Mouse (Mus musculus): ENCODE results near the gene Slc25a36.

Slc25a36 gene

DNA sequence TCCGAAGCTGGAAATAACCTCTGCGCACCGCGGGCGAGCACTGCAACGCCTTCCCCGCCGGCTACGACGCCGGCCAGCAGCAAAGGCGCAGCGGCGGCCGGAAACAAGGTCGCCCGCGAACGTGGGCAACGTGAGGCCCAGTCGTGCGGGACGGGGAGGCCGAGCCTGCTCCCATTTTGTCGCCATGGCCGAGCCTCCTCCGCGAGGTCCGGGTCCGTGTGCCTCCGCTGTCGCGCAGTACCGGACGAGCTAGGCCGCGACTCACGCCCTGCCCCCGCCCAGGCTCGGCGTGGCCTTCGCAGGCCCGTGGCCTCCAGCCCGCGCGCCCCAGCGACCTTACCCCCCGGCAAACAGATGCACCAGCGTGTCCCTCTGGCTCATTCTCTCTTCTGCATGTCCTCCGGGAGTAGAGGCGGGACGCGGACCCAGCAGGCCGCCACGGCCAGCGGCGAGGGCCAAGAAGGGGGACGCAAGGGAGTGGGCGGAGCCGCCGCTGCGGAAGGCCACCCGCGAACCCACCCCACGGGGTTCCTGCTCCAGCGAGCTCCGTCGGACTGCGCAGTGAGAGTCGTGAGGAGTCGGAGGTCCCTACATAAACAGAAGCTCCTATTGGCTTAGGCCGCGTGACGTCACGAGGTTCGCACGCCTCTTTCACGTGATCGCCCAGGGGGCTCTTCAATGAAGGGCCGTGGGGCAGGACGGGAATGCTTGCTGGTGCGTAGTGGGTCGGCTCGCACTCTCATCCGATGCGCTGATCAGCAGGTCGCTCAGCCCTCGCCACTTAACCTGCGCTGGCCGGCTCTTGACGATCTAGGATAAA lies at the start of gene Slc25a36:
TSS of gene Slc25a36 (minus strand) at position 587 of the 820 bp plus-strand sequence.
- WGBS: under 1% methylated on average over 91 of the region's 91 CpGs

GRCm38 (mm10) chr9:97158412-97158811 lies 47.5 kb upstream of the Slc25a36 start:
- WGBS: 53% methylated on average over 3 of the region's 3 CpGs

DNA sequence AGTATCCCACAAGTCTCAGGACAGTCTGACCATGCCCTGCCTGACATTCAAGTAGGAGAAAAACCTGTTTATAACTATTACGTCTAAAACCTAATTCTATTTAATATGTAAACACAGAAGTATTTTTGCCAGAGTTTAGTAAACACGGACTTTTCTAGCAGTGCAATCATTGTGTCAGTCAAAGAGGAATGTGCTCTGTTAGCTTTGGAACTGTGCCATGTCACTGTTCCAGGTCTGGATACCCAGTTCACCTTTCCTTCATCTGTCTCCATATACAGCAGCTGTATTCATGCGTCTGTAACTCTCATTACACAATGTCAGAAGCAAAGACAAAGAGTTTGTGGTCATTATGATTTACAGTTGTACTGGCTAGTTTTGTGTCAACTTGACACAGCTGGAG lies 45.0 kb upstream of the Slc25a36 start:
- WGBS: 68% methylated on average over 3 of the region's 3 CpGs

GRCm38 (mm10) chr9:97154956-97155355 lies 44.0 kb upstream of the Slc25a36 start:
- 90% methylated on average over 4 of the region's 4 CpGs for WGBS

DNA sequence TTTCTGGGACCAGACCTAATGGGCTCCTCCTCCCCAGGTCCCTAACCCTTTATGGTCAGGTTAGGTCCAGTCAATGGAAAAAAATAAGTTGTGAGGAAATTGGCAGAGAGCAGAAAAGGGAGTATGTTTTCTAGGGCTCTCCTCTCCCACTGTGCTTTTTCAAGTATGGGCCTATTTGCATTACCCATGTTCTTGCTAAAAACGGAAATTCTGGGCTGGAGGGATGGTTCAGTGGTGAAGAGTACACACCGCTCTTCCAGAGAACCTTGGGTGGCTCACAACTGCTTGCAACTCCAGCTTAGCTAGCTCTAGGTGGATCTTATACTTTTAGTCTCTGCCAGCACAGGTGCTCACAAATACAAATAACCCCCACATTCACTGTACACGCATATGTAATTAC lies 42.0 kb upstream of the Slc25a36 start:
- WGBS: 70% methylated on average over 3 of the region's 3 CpGs

DNA sequence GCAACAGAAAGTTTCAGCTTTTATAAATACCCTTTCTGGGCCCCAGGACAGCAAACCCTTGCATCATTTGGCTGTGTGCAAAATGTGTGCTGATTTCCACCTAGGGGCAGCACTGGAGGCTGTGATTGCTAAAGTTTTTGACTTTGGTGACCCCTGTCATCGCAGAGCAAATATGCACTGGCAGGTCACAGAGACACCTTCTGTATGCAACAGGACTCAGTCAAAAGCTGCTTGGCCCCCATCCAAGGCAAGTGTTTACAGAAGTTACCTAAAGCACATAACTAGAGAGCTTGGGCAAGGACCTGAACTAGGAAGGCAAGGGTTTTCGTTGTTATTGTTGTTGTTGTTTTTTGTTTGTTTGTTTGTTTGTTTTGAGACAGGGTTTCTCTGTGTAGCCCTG lies 36.3 kb upstream of the Slc25a36 start:
- WGBS: 86% methylated on average over 2 of the region's 2 CpGs

DNA sequence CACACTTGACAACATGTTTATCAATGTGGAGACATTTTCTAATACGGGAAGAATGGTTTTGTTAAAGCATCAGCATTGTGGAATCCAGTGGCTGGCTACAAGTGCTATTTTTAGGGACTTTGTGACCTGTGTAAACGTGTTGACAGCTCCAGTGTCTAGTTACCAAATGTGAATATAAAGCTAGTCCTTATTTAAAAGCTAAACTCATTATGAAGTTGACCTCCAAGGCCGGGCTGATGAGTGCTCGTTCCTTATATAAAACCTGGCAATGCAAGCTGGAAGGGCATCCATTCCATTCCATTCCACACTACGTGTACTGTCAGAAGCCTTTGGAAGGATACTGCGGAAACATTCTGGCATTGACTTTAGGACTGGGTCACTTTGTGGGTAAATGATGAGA lies 34.4 kb upstream of the Slc25a36 start:
- whole genome bisulfite sequencing: 81% methylated on average over 6 of the region's 6 CpGs

DNA sequence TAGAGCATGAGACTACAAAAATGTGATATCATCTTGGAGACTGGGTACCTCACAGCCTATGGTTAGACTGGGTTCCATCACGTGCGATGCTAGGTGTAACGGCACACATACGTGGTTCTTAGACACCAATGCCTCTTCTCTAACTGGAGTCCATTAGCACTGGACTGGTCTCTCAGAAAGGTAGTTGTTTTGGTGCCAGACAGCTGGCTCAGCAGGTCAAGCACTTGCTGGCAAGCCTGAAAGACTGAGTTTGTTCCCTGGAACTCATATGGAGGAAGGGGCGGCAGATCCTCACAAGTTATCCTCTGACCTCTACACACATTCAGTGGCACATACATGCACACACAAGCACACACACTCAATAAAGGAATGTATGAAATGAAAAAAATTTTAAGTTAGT lies 32.5 kb upstream of the Slc25a36 start:
- WGBS: 88% methylated on average over 5 of the region's 5 CpGs

- 63% methylated on average over 1 of the region's 1 CpGs for WGBS
These were observed 31.6 kb upstream of the Slc25a36 start for GRCm38 (mm10) chr9:97142558-97142957.

- 76% methylated on average over 2 of the region's 2 CpGs for WGBS
These were observed 30.8 kb upstream of the Slc25a36 start for GRCm38 (mm10) chr9:97141723-97142122.

GRCm38 (mm10) chr9:97140145-97140932 lies 29.4 kb upstream of the Slc25a36 start:
- WGBS: 59% methylated on average over 10 of the region's 10 CpGs

DNA sequence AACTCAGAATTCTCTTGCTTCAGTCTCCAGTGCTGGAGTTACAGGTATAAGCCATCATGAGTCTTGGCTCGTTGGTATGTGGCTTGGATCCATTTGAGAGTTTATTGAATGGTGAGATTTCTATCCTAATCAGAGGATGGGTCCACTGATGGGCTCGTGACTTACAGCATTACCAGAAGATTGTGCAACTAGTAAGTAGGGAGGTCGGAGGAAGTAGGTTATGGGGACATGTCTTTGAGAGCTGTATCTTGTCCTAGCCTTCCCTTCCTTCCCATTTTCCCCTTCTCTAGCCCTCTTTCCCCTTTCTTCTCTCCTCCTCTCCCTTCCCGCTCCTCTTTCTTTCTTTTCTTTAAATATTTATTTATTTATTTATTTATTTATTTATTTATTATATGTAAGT lies 26.7 kb upstream of the Slc25a36 start:
- 91% methylated on average over 4 of the region's 4 CpGs for WGBS

- WGBS: 79% methylated on average over 4 of the region's 4 CpGs
These were observed 26.2 kb upstream of the Slc25a36 start for GRCm38 (mm10) chr9:97137116-97137515.

DNA sequence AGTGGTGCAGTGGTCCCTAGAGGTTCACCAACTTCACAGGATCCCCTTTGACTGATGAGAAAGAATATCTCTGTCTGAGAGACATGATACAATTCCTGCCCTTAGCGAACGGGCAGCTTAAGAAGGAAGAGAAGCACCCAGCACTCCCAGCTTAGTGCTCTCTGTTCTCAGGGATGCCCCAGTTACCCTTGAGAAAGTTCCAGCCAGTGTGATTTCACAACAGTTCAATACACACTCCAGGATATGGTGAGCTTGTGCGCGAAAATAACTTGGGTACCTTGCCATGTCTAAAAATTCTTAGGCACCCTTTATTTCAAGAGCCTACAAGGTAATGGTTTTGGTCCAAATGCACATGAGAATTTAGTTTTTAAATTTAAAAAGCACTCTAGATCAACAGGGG lies 24.9 kb upstream of the Slc25a36 start:
- WGBS: 69% methylated on average over 4 of the region's 4 CpGs

DNA sequence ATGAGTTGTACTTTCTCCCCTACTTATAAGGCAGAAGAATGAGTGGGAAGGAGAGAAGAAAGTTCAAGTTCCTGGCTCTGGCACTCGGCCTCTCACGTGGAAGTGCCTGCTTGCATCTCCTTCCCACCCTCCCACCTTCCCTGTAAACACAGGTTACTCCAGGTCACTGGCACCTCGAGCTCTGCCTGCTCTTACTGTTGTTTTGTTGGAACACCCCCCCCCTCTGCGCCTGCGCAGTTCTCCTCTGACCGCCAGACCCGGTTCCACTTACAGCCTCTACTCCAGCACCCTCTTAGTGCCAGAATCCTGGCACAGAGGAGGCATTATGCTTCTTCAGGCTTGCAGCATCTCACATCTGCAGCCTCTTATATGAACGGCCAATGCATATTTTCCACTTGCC lies 22.2 kb upstream of the Slc25a36 start:
- WGBS: 58% methylated on average over 8 of the region's 8 CpGs

- 89% methylated on average over 5 of the region's 5 CpGs for WGBS
These were observed 19.0 kb upstream of the Slc25a36 start for GRCm38 (mm10) chr9:97130001-97130400.

- 73% methylated on average over 23 of the region's 23 CpGs for WGBS
These were observed 13.2 kb upstream of the Slc25a36 start for GRCm38 (mm10) chr9:97123934-97124692.

GRCm38 (mm10) chr9:97121432-97121831 lies 10.5 kb upstream of the Slc25a36 start:
- 93% methylated on average over 2 of the region's 2 CpGs for WGBS

DNA sequence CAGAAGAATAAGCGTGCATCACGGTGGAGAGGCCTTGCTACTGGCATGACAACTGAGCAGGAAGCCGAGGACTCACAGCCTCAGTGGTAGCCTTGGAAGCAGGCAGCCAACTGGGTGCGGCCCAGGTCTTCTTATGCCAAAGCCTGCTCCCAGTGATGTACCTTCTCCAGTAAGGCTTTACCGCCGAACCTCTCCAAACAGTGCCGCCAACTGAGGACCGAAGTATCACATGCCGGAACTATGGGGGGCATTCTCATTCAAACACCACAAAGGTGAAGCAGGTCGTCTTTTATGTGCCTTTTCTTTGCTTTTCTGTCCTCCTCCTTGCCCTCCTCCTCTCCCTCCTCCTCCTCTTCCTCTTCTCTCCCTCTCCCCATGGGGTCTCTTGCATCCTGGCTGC lies 3.3 kb upstream of the Slc25a36 start:
- 91% methylated on average over 10 of the region's 10 CpGs for WGBS

GRCm38 (mm10) chr9:97113555-97113929 lies 2.6 kb upstream of the Slc25a36 start:
- 59% methylated on average over 5 of the region's 5 CpGs for WGBS

DNA sequence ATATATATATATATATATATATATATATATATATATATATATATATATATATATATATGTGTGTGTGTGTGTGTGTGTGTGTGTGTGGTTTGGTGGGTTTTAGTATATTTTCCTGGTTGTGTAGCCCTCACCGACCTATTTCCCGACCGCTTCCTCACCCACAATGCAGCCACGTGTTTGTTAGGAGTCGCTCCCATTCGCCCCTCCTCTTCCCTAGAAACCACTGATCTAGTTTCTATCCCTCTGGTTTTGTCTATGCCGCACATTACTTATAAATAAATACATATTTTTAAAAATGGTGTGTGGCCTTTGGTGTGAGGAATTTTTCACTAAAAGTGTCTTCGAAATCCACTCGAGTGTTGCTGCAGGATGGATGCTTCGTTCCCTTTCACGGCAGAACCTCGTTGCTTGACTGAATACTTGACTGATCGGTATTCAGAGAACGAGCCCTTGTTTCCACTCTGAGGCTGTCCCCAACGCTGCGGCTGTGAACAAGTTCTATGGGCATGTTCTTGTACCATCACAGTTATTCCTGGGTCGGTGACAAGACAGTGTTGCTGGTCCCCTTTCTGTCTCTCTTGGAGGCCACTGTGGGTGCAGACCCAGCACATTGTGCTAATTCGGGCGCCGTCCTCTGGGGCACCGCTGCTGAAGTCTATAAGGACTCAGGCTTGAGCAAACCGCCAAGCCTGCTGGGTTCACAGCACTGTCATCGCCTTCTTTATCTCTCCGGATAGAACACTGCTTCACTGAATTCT lies 2.0 kb upstream of the Slc25a36 start:
- WGBS: 75% methylated on average over 24 of the region's 24 CpGs

GRCm38 (mm10) chr9:97112238-97112637 lies 1.3 kb upstream of the Slc25a36 start:
- WGBS: 89% methylated on average over 7 of the region's 7 CpGs
